Mouse (Mus musculus) E14TG2a.4 (cell line): ENCODE results near the gene Acsbg2.

Experiments
- CTCF ChIP-seq: conservative IDR thresholded peaks from 2 replicates; pipeline ENCODE4 v1.5.1; 2014; ENCODE audit warnings: low read length
- NANOG ChIP-seq: IDR thresholded peaks from 2 replicates; pipeline ENCODE4 v1.6.1; 2014; ENCODE audit warnings: borderline replicate concordance, low read length, mixed read lengths
- POU5F1 ChIP-seq: IDR thresholded peaks from 2 replicates; pipeline ENCODE4 v1.6.1; 2014; ENCODE audit warnings: low read length, borderline replicate concordance

DNA sequence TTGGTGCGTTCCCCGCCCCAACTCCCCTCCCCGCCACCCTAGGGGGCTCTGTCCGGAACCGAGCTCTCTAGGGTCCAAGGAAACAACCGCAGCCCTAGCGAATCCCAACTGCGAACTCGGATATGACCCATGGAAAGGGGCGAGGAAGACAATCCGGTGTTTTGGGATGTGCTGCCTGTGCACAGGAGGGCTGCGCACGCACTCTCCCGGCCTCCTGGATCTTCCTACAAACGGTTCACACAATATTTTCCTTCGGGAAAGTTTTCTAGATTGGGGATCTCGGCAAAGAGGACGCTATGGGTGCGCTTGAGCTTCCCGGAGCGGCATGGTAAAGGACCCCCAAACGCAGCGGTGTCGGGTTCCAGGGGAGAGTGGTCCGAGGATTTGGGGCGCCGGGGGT, 44.5 kb downstream of the Acsbg2 start:
- TF ChIP-seq CTCF: no peak
- TF ChIP-seq NANOG: no peak
- TF ChIP-seq POU5F1: no peak
